Mouse (Mus musculus): ENCODE results near the gene Camk1d.

DNA sequence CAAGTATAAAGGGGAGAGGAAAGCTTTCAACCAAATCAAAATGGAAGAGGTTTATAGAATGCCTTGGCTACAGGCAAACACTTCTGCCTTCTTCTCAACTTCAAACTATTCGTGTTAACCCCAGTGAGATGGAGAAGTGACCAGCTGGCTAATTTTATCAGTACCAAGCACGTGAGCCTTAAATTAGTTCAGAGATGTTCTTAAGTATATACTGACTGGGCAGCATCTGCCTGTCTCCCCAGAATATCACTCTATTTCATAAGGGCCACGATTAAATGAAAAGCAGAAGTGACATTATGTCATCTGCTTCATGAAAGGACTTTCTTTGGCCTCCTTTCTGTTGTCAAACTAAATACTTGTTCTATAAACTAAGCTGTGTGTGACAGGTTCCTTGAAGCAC lies 22.6 kb downstream of the Camk1d start:
- TF ChIP-seq POLR2A (IDR thresholded peaks at IDR 0.05; ENCODE audit: low read depth, low read length), result no peak
- TF ChIP-seq CTCF (conservative IDR thresholded peaks at IDR 0.05; ENCODE audit: insufficient read depth, insufficient read length, low read depth, low read length), result no peak

Measured in kidney, adult 2 months (tissue).